Mouse (Mus musculus) hematopoietic stem cell, adult 5-6 weeks (primary cell): ENCODE results near the gene Tuba1b. TPM values are rescaled to one million over a fixed set of nuclear protein-coding genes. Genes with fewer than 3 reads are reported as not detected.
"Not testable (repeated sequence)": the region's sequence is repeated elsewhere in the genome, so short reads cannot be mapped to it uniquely, and the experiment has no call there.

ENCODE experiments used
- ATAC-seq, 2 experiments: fragments of 125-278 bp in 1 of 2; replicated peaks in 1 of 2; 2 replicates each; pipeline ENCODE4 v1.8.0; 2016 to 2017; ENCODE audit warnings: inconsistent platforms in 2 of 2, mild to moderate bottlenecking in 2 of 2, moderate number of reproducible peaks in 2 of 2, low read depth in 1 of 2, moderate TSS enrichment in 1 of 2; ENCODE audit not compliant: low FRiP score in 2 of 2, poor library complexity in 2 of 2, severe bottlenecking in 2 of 2, insufficient read depth in 1 of 2, low TSS enrichment in 1 of 2
- total RNA-seq: library from RNA; stranded (forward); fragments of 172-1452, 232-1000 nt; gene quantifications from 2 replicates; pipeline ENCODE4 v1.2.3, GENCODE M21; 2017

Gene Tuba1b
- total RNA-seq, 1 experiment from 2014 or later: 707 TPM

DNA sequence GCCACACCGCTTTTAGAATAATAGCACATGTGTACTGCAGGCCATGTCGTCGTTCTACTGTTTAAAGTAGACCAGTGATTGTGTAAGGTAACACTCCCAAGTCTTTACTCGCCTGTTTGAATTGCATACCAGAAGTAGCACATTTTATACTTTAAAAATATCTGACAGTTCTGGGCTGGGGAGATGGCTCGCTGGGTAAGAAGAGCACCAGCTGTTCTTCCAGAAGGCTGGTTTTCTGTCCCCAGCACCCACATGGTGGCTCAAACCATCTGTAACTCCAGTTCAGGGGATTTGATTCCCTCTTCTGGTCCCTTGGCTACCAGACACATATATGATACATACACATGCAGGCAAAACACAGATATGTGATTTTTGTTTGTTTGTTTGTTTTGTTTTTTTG lies 23.1 kb upstream of the Tuba1b start:
- no peak for ATAC-seq

DNA sequence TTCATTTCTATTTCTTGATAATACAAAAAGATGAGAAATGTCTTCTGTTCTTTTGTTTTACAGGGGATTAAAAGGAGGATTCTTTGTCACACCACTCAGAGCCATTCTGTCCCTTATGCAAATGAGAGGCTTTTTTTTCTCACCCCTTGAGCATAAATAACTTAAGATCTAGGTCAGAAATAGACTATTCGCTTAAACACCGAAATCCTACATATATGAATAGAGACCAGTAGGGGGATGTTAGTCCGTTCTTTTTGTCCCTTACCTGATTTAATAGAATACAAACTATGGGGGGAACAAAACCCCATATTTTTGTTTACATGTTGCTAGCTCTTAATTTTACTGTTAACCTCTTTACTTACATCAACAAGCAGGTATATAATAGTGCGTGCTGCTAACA lies 21.6 kb upstream of the Tuba1b start:
- no peak for ATAC-seq

DNA sequence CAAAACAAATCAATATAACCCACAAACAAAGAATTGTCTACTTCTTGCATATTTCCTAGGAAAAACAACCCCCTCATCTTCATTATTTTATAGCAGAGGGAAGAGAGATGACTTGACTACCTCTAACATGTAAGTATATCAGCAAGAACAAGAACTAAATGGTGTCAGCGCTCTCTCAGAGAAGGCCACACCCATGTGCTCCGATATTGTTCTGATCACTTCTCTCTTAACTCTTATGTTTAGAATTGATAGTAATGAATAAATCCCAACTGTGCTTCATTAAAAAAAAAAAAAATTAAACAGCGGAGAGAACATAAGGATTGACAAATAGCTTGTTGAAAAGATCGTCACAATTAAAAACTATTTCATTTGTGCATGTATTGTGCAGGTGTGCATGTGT lies 21.0 kb upstream of the Tuba1b start:
- no peak for ATAC-seq

DNA sequence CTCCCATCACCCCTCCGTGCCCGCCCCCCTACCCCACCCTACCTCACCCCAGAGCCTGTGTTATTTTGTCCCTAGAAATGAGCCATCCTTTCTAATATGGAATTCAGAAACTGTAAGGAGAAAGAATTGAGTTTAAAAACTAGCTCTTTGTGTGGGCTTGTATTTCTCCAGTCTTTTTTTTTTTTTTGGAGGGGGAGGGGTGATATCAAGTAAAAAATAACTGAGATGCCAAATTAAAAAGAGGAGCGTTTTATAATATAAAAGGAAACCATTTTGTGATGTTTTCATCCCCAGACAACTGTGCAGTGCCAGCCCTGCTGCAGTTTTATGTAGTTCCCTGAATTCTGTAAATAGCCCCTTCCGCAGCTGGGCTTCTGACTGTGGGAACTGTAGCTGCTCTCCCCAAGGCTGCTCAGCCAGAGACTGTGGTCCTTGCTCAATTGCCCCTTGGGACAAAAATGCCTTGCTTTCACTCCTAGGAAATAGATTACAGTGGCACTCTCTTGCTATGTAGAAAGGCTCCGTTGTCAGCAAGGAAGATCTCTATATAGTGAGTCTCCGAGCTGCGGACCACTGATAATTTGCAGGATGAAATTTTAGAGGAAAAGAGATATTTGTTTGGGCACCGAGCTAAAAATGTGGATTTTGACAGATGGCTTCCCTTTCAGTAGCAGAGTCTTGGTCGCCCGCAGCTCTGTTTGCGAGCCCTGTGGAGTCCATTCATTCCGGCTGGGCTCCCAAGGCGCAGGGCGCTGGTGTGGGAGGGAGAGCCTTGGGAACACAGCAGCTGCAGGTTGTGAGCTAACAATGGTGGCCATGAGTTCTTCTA lies 20.3 kb upstream of the Tuba1b start:
- no peak for ATAC-seq

DNA sequence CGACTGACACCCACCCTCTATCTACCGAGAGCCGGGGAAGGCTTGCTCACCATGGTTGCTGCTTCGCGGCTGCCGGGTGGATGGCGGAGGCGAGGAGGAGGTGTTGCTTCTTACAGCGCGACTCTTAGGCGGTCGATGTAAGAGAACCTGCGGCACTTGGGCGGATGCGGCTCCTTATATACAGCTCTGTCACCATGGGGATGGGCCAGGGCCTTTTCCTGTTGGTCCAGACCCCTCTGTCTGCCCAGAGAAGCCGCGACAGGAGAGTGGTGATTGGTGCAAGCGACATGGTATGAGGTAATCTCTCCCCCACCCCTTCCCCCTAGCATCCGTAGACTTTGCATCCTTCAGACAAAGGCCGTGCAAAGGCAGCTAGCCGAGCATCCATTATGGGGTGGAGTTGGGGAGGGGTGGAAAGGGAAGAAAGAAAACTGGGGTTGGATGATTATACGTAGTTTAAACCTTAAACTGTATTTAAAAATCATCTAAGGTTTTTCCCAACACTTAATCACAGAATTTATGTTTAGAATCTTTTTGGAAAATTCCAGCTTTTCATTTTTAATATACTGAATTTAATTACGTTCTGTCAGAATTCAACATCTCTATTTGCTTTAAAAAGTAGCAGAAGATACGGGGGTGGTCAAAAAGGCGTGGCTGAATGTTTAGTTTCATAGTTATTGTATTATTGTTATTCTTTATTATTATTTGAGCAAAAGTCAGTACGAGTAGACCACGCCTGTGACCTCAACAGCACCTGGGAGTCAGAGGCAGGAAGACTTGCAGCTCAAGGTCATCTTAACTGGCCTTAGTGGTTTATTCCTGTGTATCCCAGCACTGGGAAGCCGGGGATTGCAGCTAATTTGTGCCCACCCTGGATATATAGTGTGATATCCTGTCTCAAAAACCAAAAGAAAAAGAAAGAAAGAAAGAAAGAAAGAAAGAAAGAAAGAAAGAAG lies 19.3 kb upstream of the Tuba1b start, which contains the start of the genes Gm49450 and Tuba1a:
Gm49450 (minus strand) TSS at position 151 of the 956 bp plus-strand sequence.
Tuba1a (minus strand) TSS at position 303 of the 956 bp plus-strand sequence.
- ATAC-seq: peak; percentile 94 to 96

DNA sequence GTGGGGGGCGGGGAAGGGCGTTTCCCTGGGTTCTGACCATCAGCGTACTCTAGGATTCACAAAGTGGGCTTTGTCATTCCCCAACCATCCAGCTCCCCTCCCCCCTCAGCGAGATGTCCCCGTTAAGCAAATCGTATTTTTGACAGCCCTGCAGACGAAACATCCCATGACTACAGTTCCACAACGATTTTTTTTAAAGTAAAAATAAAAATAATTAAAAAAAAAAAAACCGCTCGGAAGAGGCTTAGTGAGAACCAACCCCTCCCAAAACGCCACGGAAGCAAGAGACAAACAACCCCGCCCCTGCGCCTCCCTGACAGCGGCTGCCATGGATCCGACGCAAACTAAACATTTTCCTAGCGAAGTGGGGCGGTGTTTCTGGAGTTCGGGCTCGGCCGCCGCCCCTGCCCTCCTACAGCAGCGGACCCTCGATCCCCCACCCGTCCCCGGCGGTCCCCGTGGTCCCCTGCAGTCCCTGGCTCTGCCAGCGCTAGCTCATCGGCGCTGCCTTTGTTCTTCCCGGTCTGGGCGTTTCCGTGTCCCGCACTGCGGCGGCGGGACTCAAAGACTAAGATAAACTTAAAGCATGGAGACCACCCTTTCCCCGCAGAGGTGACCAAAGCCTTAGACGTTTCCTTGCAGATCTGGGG lies 18.5 kb upstream of the Tuba1b start:
- peak; percentile 78 to 89 for ATAC-seq

DNA sequence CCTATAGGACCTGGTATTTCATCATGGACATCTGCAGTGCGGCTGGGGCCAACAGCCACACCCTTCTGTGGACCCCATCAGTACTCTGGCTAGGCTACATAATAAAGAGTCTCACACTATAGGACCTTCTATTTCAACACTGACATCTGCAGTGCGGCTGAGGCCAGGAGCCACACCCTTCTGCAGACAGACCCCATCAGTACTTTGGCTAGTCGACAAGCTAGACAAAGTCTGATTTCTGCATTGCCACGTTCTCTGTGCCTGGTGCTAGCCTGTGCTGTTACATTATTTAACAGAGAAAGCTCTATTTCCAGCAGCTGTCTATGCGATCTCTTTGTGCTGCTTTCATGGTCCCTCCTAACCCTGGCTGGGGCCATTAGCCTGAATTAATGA lies 17.7 kb upstream of the Tuba1b start:
- no peak for ATAC-seq

DNA sequence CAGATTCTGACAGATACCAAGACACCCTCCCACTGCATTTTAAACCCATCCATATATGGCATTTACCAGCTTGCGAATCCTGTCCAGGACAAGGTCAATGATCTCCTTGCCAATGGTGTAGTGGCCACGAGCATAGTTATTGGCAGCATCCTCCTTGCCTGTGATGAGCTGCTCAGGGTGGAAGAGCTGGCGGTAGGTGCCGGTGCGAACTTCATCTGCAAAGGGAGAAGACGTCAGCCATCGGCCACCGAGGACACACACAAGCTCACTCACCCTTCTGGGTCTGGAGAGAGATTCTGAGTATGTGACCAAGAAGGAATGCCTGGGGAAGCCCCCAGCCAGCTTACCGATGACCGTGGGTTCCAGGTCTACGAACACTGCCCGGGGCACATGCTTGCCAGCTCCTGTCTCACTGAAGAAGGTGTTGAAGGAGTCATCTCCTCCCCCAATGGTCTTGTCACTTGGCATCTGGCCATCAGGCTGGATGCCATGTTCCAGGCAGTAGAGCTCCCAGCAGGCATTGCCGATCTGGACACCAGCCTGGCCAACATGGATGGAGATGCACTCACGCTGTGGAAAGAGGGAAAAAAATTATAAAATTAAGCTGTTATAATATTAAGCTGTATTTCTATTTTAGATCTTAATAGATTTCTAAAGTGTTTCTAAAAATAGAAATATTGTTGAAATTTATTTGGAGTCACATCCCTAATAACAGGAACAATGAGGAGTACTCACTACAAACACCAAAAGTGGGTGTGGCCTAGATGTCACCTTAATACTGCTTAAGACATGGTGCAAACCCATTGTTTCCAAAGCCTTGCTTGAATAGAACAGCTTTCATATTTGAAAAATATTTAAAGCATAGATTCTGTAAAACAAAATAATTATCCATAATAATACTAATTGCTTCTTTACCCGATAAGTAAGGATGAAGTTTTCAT lies 17.0 kb upstream of the Tuba1b start:
- not testable (repeated sequence) for ATAC-seq

DNA sequence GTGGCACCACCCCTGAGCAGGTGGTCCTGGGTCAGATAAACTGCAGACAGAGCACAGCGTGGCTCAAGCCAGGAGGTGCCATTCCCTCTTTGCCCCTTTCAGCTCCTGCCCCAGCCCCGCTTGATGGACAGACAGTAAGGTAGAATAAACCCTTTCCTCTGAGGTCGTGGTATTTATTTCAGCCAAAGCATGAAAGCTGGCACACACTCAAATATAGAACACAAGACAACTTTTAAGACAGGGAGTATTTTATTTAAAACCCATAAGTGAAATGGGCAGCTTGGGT lies 15.2 kb upstream of the Tuba1b start:
- no peak for ATAC-seq

DNA sequence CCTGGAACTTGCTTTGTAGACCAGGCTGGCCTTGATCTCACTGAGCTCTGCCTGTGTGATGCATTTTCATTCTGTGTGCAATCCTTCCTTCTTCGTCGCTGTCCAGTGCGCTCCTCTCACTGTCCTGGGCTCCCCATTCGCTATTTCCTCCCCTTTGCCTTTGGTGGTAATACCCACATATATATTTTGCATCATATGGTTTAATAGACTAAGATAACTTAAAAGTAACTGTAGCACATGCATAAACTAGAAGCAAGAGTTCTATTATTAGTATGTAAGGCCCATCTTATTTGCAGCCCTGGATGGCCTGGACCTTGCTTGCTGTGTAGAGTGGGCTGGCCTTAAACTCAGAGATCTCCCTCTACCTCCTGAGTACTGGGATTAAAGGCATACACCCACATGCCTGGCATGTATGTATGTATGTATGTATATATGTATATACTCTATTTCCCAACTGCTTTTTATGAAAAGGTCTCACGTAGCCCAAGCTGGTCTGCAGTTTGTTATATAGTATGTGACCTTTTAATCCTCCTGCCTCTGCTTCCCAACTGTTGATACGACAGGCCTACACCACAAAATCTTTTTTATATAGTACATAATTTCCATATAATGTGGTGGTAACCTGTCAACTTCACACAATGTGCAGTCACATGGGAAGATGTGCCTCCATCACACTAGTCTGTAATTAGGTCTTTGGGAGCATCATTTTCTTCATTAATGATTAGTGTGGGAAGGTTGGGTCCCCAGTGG lies 14.7 kb upstream of the Tuba1b start:
- ATAC-seq: no peak

DNA sequence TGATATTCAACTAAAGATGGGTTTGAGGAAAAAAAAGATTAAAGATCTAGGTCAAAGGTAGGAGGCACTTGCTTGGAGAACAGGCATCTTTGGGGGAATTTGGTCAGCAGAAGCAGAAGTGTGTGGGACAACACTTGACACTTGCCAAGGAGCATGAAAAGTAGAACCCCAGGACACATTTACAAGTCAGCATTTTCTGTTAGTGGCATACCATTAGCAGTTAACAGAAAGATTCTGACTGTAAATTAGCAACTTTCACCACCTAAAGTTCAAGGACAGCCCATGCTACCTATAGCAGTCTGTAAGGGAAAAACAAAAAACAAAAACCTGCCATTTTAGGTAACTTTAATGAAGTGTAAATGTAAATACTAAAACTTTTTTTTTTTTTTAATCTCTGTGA lies 14.0 kb upstream of the Tuba1b start:
- no peak for ATAC-seq

DNA sequence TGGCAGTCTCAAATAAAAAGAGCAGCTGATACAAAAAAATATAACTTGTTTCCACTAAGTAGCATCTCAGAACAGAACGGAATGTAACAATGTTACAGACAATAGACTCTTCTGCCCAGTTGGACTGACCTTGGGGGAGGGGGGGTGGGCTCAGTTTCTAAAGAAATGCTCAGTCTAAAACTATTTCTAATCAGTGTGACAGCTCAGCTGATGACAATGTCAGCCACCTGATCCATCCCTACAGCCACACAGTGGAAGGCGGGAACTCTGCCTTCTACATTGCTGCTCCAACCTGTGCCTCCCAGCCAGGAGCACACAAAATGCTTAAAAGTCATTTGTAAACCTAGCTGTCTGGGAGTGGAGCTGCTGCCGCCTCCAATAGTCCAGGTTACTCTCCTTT lies 13.5 kb upstream of the Tuba1b start:
- ATAC-seq: no peak

DNA sequence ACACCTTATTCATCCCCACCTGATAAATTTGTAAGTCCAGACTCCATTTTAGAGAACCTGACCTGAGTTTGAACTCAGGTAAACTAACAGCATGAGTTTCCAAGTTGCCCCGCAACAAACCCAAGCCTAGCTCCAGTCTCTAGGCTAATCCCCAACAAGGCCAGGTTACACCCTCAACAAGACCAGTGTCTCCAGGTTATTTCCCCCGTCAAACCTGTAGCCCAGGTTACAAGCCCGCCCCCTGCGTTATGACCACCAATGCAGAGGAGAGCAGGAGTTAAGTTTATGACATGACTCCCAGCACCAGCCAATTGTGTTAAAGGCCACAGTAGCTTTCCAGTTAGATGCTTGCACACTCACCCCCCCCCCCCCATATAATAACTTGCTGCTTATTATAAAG lies 8.8 kb upstream of the Tuba1b start:
- no peak for ATAC-seq

DNA sequence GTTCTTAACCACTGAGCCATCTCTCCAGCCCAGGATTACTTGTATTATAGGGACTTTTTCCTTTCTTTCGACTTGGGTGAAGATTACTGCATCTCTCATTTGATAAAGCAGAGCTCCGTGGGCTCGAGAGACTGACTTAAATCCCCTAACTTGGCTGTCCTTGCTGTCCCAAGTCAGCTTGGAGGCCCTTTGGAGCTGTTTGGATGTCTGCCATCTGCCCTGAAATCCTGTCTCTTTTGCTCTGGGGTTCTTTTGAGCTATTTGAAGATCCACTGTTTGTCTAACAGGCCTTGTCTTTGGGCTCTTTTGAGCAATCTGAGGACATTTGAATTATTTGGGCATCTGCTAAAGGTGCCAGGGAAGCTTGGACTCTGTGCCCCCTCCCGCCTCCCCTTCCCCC lies 7.7 kb upstream of the Tuba1b start:
- no peak for ATAC-seq

DNA sequence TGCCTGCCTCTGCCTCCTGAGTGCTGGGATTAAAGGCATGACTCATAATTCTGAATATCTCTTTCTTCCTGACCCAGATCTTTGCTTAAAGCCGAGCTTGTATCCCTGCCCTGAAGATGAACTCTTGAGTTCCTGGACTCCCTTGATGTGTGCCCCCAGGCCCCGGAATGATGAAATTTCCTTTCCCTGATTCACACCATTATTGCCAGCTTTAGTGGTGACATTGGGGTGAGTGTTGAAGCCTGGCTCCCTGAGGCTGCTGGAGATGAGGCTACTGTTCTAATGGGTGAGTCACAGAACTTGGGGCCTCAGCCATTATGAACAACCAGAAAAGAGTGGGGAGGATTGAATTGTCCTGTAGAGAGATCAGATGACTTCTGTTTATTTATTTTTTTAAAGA lies 7.2 kb upstream of the Tuba1b start:
- no peak for ATAC-seq

DNA sequence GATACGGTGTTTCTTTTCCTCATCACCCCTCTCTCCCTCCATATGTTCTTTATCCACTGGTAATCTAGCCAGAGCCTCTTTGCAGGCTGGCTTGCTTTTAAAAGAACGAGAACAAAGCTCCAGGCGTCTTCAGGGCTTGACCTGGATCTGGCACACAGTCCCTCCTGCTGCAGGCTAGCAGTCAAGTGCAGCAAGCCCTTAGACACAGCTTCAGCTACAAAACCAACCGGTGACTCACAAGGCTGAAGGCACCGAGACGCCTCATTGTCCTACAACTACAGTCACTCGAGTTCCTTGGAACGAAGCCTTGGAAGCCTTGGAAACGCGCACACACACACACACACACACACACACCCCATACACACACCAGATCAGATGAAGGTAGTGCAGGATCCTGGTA lies 6.5 kb upstream of the Tuba1b start:
- ATAC-seq: no peak
